8 mouse cellular contexts compared by ENCODE assay signal in the genomic region with DNA sequence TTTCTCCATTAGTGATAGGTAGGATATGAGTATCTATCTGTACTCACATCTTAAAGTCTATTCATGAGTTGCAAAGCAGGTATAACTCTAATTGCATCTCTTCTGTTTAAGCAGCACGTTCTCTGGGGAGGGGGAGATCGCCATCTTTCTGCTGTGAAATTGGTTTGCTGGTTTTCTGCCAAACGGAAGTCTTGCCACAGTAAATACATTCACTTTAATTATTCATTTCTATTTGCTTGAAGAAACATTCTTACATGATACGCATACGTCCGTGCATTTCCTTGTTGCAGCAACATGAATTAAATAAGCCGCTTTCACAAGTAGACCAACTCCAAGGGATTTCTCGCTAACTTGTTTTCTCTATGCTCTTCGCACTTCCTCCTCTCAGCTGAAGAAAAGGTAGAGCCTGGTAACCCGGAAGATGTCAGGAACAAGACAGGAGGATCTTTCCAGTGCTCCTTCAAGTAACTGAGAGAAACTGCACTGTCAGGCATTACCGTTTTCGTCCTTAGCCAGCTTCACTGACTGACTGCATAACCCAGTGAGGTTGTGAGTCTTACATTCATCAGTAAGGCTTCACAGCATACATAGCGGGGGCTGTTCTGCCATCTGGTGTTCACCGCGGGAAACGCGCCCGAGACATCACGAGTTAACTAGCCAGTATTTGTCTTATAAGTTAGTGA. TPM values are rescaled to one million over a fixed set of nuclear protein-coding genes. Genes with fewer than 3 reads are reported as not detected.
A peak's percentile ranks its signal among the peaks of the same experiment; 100 is the strongest.
DNase-seq lines count a peak whose midpoint lies in the region; ATAC-seq and TF ChIP-seq lines count a peak whose summit lies in the region.

No protein-coding gene starts in this region.

- WGBS in forebrain, postnatal 0 days: 17% methylated on average over 19 of the region's 19 CpGs
- 43% methylated on average over 19 of the region's 19 CpGs for WGBS in hindbrain, embryonic 10.5 days
- WGBS in lung, embryonic 16.5 days: 31% methylated on average over 19 of the region's 19 CpGs

- H3K27me3 ChIP-seq in MEL (ENCODE audit: control insufficient read depth in 1 of 2, insufficient read depth in 2 of 2, low read length in 2 of 2): no peaks in the 10 kb centered on the region
- no peaks in the 10 kb centered on the region for H3K27me3 ChIP-seq in forebrain, postnatal 0 days (ENCODE audit: insufficient read depth, low read length)
- no peaks in the 10 kb centered on the region for H3K27me3 ChIP-seq in hindbrain, embryonic 10.5 days (ENCODE audit: insufficient read depth, poor library complexity, severe bottlenecking)
- H3K27me3 ChIP-seq in lung, embryonic 16.5 days (ENCODE audit: control insufficient read depth, insufficient read depth, low read depth, low read length): no peaks in the 10 kb centered on the region

- H3K36me3 ChIP-seq in MEL (ENCODE audit: control insufficient read depth in 1 of 2, insufficient read depth in 2 of 2, low read length in 2 of 2): no peaks in the 10 kb centered on the region
- H3K36me3 ChIP-seq in forebrain, postnatal 0 days (ENCODE audit: insufficient read depth): no peaks in the 10 kb centered on the region
- no peaks in the 10 kb centered on the region for H3K36me3 ChIP-seq in hindbrain, embryonic 10.5 days
- H3K36me3 ChIP-seq in lung, embryonic 16.5 days (ENCODE audit: control insufficient read depth, insufficient read depth, low read length): no peaks in the 10 kb centered on the region

- no peak for TF ChIP-seq POLR2A in MEL (IDR thresholded peaks at IDR 0.05; ENCODE audit: control insufficient read depth in 1 of 2, insufficient read depth in 1 of 2, low read depth in 1 of 2, low read length in 2 of 2, poor library complexity in 1 of 2)

- TF ChIP-seq EP300 in MEL (IDR thresholded peaks at IDR 0.05; ENCODE audit: low read depth in 1 of 2, low read length in 2 of 2): no peak

- no peaks in the 10 kb centered on the region for H3K9me3 ChIP-seq in MEL (replicated peaks; ENCODE audit: insufficient read depth, low read length)
- H3K9me3 ChIP-seq in forebrain, postnatal 0 days (ENCODE audit: low read length): no peaks in the 10 kb centered on the region
- no peaks in the 10 kb centered on the region for H3K9me3 ChIP-seq in hindbrain, embryonic 10.5 days
- no peaks in the 10 kb centered on the region for H3K9me3 ChIP-seq in lung, embryonic 16.5 days (ENCODE audit: control insufficient read depth, low read length)

- peak overlapping the region; percentile 45 for H3K4me2 ChIP-seq in forebrain, postnatal 0 days (ENCODE audit: low read depth)
- H3K4me2 ChIP-seq in lung, embryonic 16.5 days (ENCODE audit: low read depth, low read length): no peak overlapping the region

- TF ChIP-seq RAD21 in MEL (IDR thresholded peaks at IDR 0.05; ENCODE audit: low read depth, low read length): no peak; the same call in none of the 2 replicates

- no peak overlapping the region for H3K9ac ChIP-seq in MEL (ENCODE audit: control insufficient read depth, low read depth, low read length, poor library complexity, severe bottlenecking)
- H3K9ac ChIP-seq in forebrain, postnatal 0 days: no peak overlapping the region
- H3K9ac ChIP-seq in lung, embryonic 16.5 days (ENCODE audit: low read length): no peak overlapping the region

- peak in 2 of 3 experiments; percentile 95 to 99; a peak in 5 of 6 replicates for TF ChIP-seq CTCF in MEL (IDR thresholded peaks at IDR 0.05 in 2 of 3, conservative IDR thresholded peaks at IDR 0.05 in 1 of 3; ENCODE audit: control insufficient read depth in 1 of 3, insufficient read depth in 1 of 3, low read depth in 2 of 3, low read length in 3 of 3, poor library complexity in 1 of 3, severe bottlenecking in 1 of 3)
- peak; percentile 98 for TF ChIP-seq CTCF in forebrain, postnatal 0 days (IDR thresholded peaks at IDR 0.05; ENCODE audit: low read depth)

- H3K27ac ChIP-seq in MEL (ENCODE audit: control insufficient read depth, low read depth, low read length): no peak overlapping the region
- no peak overlapping the region for H3K27ac ChIP-seq in forebrain, postnatal 0 days (ENCODE audit: low read depth, low read length)
- no peak overlapping the region for H3K27ac ChIP-seq in hindbrain, embryonic 10.5 days
- H3K27ac ChIP-seq in lung, embryonic 16.5 days (ENCODE audit: low read length): no peak overlapping the region

- no peak overlapping the region for H3K4me3 ChIP-seq in MEL (ENCODE audit: control insufficient read depth in 1 of 2, insufficient read depth in 1 of 2, low read depth in 2 of 2, low read length in 2 of 2)
- 0 out of 2 replicates have a peak overlapping the region, but pooled peaks have one; percentile 9 for H3K4me3 ChIP-seq in forebrain, postnatal 0 days (ENCODE audit: low read depth, low read length)
- H3K4me3 ChIP-seq in hindbrain, embryonic 10.5 days: no peak overlapping the region
- no peak overlapping the region for H3K4me3 ChIP-seq in lung, embryonic 16.5 days (ENCODE audit: low read length)

- no peaks in the 10 kb centered on the region for H3K4me1 ChIP-seq in MEL (ENCODE audit: control insufficient read depth in 1 of 2, insufficient read depth in 2 of 2, low read length in 2 of 2)
- 0 out of 2 replicates have a peak, but pooled peaks cover 3% of the 10 kb centered on the region for H3K4me1 ChIP-seq in forebrain, postnatal 0 days (ENCODE audit: insufficient read depth)
- H3K4me1 ChIP-seq in hindbrain, embryonic 10.5 days (replicated peaks): no peaks in the 10 kb centered on the region
- H3K4me1 ChIP-seq in lung, embryonic 16.5 days (replicated peaks; ENCODE audit: control insufficient read depth, insufficient read depth, low read length): no peaks in the 10 kb centered on the region

- DNase-seq in MEL (ENCODE audit: low read depth, low spot score): peak; percentile 94
- DNase-seq in cerebellum, adult 11 months: peak; percentile 48
- DNase-seq in forebrain, postnatal 0 days: peak; percentile 95
- peak; percentile 76 for DNase-seq in hindbrain, embryonic 10.5 days (ENCODE audit: low spot score)
- DNase-seq in layer of hippocampus, adult 8-10 months (ENCODE audit: low spot score in 2 of 2): peak; percentile 66 to 88
- DNase-seq in ovary, postnatal 14 days (ENCODE audit: low spot score): peak; percentile 63
- peak; percentile 83 for DNase-seq in thymus, postnatal 0 days (ENCODE audit: low spot score)

- peak; percentile 98 for ATAC-seq in forebrain, postnatal 0 days
- peak; percentile 92 for ATAC-seq in lung, embryonic 16.5 days (ENCODE audit: low read depth)

- no peaks in the 10 kb centered on the region for H3K79me2 ChIP-seq in MEL (ENCODE audit: control insufficient read depth, insufficient read depth, low read length, poor library complexity)

TF ChIP-seq in MEL, 35 proteins besides CTCF, POLR2A, EP300 and RAD21:
- TF ChIP-seq ZC3H11A (IDR thresholded peaks at IDR 0.05; ENCODE audit: low read depth, low read length) (peak; percentile 100), ZMIZ1 (IDR thresholded peaks at IDR 0.05; ENCODE audit: low read depth, low read length) (no peak), SMC3 (IDR thresholded peaks at IDR 0.05; ENCODE audit: low read depth, low read length) (peak; percentile 100), GATA1 (IDR thresholded peaks at IDR 0.05; ENCODE audit: low read depth, low read length) (peak; percentile 38), ETS1 (IDR thresholded peaks at IDR 0.05; ENCODE audit: low read depth, low read length) (no peak)

RNA-seq across cellular contexts. Expression of gene Prkca, which starts 34.1 kb away (rescaled TPM):
- total RNA-seq in MEL (2012; rRNA removed): 15.3 and 22.9 TPM in 2 replicates
- polyA plus RNA-seq in MEL (2012; ENCODE audit: insufficient read depth in 1 of 2, insufficient read length in 2 of 2, low read depth in 1 of 2, low replicate concordance in 2 of 2, missing spikeins in 1 of 2): 10 to 100 TPM; 19.9 to 30.9 TPM
- 25.9 and 30.0 TPM in 2 replicates for total RNA-seq in forebrain, postnatal 0 days (2014; rRNA removed)
- polyA plus RNA-seq in forebrain, postnatal 0 days (2015; fragmentation: Nextera tagmentation; extraction: Ambion mirVana): 3.9 and 5.0 TPM in 2 replicates
- polyA plus RNA-seq in hindbrain, embryonic 10.5 days (2016; fragmentation: Nextera tagmentation; extraction: Ambion mirVana): 1.7 and 3.4 TPM in 2 replicates
- 100 to 1,000 TPM; 201 to 232 (median 220) TPM for total RNA-seq in layer of hippocampus, adult 8-10 months (2022)
- polyA plus RNA-seq in lung, embryonic 16.5 days (2015; fragmentation: Nextera tagmentation; extraction: Ambion mirVana): 8.8 and 10.1 TPM in 2 replicates
- 11.2 and 11.4 TPM in 2 replicates for polyA plus RNA-seq in thymus, postnatal 0 days (2015; fragmentation: Nextera tagmentation; extraction: Ambion mirVana)

RNA-seq across cellular contexts. Expression of gene Apoh, which starts 34.7 kb away (rescaled TPM):
- total RNA-seq in MEL (2012; rRNA removed): not detected in 2 replicates
- not detected for polyA plus RNA-seq in MEL (2012; ENCODE audit: insufficient read depth in 1 of 2, insufficient read length in 2 of 2, low read depth in 1 of 2, low replicate concordance in 2 of 2, missing spikeins in 1 of 2)
- 0.67 TPM in 1 of 2 replicates, not detected in the other for total RNA-seq in forebrain, postnatal 0 days (2014; rRNA removed)
- polyA plus RNA-seq in forebrain, postnatal 0 days (2015; fragmentation: Nextera tagmentation; extraction: Ambion mirVana): 0.24 and 0.25 TPM in 2 replicates
- not detected in 2 replicates for polyA plus RNA-seq in hindbrain, embryonic 10.5 days (2016; fragmentation: Nextera tagmentation; extraction: Ambion mirVana)
- total RNA-seq in layer of hippocampus, adult 8-10 months (2022): under 1 TPM; 0.54 to 0.94 (median 0.86) TPM
- 1.2 and 14.2 TPM in 2 replicates for polyA plus RNA-seq in lung, embryonic 16.5 days (2015; fragmentation: Nextera tagmentation; extraction: Ambion mirVana)
- 0.12 and 0.57 TPM in 2 replicates for polyA plus RNA-seq in thymus, postnatal 0 days (2015; fragmentation: Nextera tagmentation; extraction: Ambion mirVana)

RNA-seq across cellular contexts. Expression of gene Cep112, which starts 47.2 kb away (rescaled TPM):
- total RNA-seq in MEL (2012; rRNA removed): not detected in 2 replicates
- polyA plus RNA-seq in MEL (2012; ENCODE audit: insufficient read depth in 1 of 2, insufficient read length in 2 of 2, low read depth in 1 of 2, low replicate concordance in 2 of 2, missing spikeins in 1 of 2): 1 to 10 TPM in 1 of 2 experiments, not detected in 1; 1.3 TPM
- 15.3 and 17.2 TPM in 2 replicates for total RNA-seq in forebrain, postnatal 0 days (2014; rRNA removed)
- polyA plus RNA-seq in forebrain, postnatal 0 days (2015; fragmentation: Nextera tagmentation; extraction: Ambion mirVana): 7.3 and 8.6 TPM in 2 replicates
- polyA plus RNA-seq in hindbrain, embryonic 10.5 days (2016; fragmentation: Nextera tagmentation; extraction: Ambion mirVana): 10.1 and 11.3 TPM in 2 replicates
- total RNA-seq in layer of hippocampus, adult 8-10 months (2022): 10 to 100 TPM; 20.9 to 24.8 (median 24.1) TPM
- polyA plus RNA-seq in lung, embryonic 16.5 days (2015; fragmentation: Nextera tagmentation; extraction: Ambion mirVana): 15.4 and 19.2 TPM in 2 replicates
- polyA plus RNA-seq in thymus, postnatal 0 days (2015; fragmentation: Nextera tagmentation; extraction: Ambion mirVana): 1.4 and 1.9 TPM in 2 replicates
